Mouse (Mus musculus) bone marrow macrophage, adult 2 months (primary cell): ENCODE data around the gene Abca3. TPM values are rescaled to one million over a fixed set of nuclear protein-coding genes. Genes with fewer than 3 reads are reported as not detected.

ENCODE experiments used
- H3K27ac ChIP-seq: 2 replicates; pipeline ENCODE4 v1.5.1; 2012; ENCODE audit warnings: low read depth, low read length; ENCODE audit not compliant: insufficient read depth
- H3K4me1 ChIP-seq: 2 replicates; pipeline ENCODE4 v1.6.1; 2012; ENCODE audit warnings: low read length; ENCODE audit not compliant: control insufficient read depth, insufficient read depth
- H3K4me3 ChIP-seq: 2 replicates; pipeline ENCODE4 v1.5.1; 2012; ENCODE audit warnings: mild to moderate bottlenecking, low read length, moderate library complexity; ENCODE audit not compliant: insufficient read depth
- CTCF ChIP-seq: IDR thresholded peaks from 2 replicates; pipeline ENCODE4 v1.5.1; 2012; ENCODE audit warnings: low read depth, mild to moderate bottlenecking, low read length, moderate library complexity
- POLR2A ChIP-seq: IDR thresholded peaks from 2 replicates; pipeline ENCODE4 v1.6.1; 2012; ENCODE audit warnings: mild to moderate bottlenecking, low read depth, low read length, borderline replicate concordance
- polyA plus RNA-seq: library from polyadenylated mRNA; stranded (reverse); fragments of >200 nt; gene quantifications from 2 replicates; pipeline ENCODE4 v1.2.4, GENCODE M21; 2012; ENCODE audit not compliant: missing spikeins, insufficient read depth, insufficient read length

The Abca3 gene
- polyA plus RNA-seq, result 41.7 and 49.0 TPM in 2 replicates

DNA sequence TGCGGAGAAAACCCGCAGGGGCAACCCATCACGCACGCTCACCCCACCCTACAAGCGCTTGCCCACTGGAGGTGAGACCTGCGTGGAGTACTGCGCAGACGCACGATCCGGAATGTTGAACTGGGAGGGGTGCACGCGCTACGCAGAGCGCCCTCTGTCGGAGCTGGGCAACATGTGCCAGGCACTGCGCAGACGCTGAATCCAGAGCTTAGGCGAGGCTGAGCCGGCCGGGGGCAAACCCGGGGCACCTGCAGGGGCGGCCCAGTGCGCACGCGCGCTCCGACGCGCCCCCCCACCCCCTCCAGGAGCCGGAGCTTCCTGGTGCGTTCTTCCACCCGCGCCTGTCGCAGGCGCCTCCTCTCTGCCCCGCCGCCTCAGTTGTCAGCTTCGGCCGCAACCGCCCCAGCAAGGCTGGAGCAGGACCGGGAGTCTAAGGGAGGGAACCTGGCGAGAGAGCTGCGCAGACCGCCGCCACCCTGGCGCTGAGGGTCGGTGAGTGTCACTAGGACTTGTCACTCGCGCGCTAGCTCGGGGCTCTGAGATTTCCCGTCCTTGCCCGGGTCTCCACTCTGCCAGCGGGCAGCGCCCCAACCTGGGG, at the start of gene Abca3:
Abca3 (plus strand) TSS at position 191 of the 598 bp plus-strand sequence.
- peaks cover 23% of the 10 kb centered on the region for H3K4me1 ChIP-seq
- peak within 1 kb of the TSS; percentile 65 for H3K27ac ChIP-seq
- peak; percentile 51; the same call in 1 of the 2 replicates for TF ChIP-seq CTCF
- TF ChIP-seq POLR2A, result peak; percentile 37; the same call in 1 of the 2 replicates
- peak within 1 kb of the TSS; percentile 82 for H3K4me3 ChIP-seq

DNA sequence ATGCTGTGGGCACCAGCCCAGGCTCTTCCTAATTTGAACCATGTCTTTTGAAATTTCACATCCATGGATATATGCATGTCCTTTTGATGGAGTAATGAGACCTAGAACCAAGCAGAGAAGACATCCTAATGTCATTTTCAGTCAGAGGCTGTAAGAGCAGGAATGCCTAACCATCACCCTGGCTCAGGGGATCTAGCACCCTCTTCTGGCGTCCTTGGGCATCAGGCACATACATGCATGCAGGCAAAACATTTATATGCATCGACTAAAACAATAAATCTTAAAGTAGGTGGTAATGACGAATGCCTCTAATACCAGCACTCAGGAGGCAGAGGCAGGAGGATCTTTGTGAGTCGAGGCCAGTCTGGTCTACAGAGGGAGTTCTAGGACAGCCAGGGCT, 44.2 kb upstream of the Abca3 start:
- Histone ChIP-seq H3K4me1 (no peaks in the 10 kb centered on the region), H3K4me3 (no peak overlapping the region), H3K27ac (no peak overlapping the region)
- TF ChIP-seq CTCF (peak; percentile 73), POLR2A (no peak)

DNA sequence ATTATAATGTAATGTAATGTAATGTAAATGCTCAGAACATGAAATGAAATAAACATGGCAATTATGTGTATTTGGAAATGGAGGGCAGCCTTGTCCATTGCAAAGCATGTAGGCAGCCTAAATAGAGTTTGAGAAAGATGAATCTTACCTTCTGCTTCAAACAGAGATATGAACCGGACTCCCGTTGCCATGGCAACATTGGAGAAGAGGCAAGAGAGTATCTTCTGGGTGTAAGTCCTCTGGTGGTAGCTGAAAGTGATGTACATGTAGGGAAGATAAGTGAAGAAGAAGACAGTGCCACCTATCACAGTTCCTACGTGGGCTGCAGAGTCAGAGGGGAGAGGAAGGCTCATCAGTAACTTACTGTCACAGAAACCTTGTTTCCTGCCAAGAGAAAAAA, 30.9 kb upstream of the Abca3 start:
- no peak for TF ChIP-seq POLR2A
- TF ChIP-seq CTCF, result no peak
- no peak overlapping the region for H3K27ac ChIP-seq
- H3K4me1 ChIP-seq, result no peaks in the 10 kb centered on the region
- no peak overlapping the region for H3K4me3 ChIP-seq

DNA sequence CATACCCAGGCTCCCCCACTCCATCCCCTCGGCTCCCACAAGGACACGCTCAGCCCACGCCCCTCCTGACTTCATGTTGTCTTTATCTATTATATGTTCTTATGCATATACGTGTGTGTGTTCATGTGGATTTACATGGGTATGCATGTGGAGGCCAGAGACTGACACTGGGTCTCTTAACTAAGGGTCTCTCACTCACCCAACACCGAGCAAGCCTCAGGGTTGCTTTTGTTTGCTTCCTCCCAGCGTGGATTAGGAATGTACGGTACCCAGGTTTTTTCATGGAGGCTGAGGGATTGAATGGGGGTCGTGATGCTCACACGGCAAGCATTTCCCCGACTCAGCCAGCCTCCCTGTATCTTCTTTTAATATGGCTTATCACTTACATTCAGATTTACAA, 26.7 kb upstream of the Abca3 start:
- TF ChIP-seq POLR2A (no peak), CTCF (no peak)
- Histone ChIP-seq H3K27ac (no peak overlapping the region), H3K4me1 (peaks cover 4% of the 10 kb centered on the region), H3K4me3 (no peak overlapping the region)

DNA sequence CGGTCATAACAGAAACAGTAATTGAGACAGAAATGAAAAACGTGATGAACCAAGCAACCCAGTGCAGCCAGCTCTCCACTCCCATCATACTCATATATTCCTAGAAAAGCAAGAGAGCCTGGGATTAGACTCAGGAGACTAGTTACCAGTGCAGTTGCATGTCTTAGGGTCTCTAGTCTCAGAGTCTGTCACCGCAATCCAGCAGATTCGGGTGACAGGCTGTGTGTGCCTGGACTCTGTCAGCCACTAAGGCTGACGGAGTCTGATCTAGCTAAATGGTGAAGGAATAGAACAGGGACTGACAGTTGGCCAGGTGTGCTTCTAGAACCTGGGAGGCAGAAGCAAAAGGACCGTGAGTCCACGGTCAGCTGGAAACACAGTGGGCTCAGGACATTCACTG, 24.1 kb upstream of the Abca3 start:
- TF ChIP-seq CTCF (no peak), POLR2A (no peak)
- H3K27ac ChIP-seq, result no peak overlapping the region
- H3K4me1 ChIP-seq, result peaks cover 4% of the 10 kb centered on the region
- no peak overlapping the region for H3K4me3 ChIP-seq

DNA sequence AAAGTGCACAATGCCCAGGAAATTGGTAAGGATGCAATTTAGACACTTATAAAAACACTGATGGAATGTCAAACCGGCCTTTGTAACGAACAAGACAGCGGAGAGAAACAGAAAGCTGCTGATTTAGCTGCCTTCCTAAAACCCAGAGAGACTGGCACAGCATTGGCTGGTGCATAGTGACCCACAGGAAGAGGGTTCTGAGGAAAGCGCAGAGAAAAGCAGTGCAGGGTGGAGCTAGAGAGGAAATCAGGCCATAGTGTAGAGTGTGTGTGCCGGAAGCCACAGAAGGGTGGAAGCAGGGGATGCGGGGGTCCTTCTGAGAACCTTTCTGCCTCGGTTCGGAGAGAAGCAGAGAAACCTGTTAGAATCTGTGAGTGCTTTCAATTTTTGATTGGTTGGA, 7.1 kb upstream of the Abca3 start:
- Histone ChIP-seq H3K4me3 (peak overlapping the region; percentile 71), H3K27ac (peak overlapping the region; percentile 74), H3K4me1 (0 out of 2 replicates have a peak, but pooled peaks cover 2% of the 10 kb centered on the region)
- TF ChIP-seq POLR2A (0 out of 2 replicates have a peak, but pooled peaks have one; percentile 70), CTCF (no peak)

DNA sequence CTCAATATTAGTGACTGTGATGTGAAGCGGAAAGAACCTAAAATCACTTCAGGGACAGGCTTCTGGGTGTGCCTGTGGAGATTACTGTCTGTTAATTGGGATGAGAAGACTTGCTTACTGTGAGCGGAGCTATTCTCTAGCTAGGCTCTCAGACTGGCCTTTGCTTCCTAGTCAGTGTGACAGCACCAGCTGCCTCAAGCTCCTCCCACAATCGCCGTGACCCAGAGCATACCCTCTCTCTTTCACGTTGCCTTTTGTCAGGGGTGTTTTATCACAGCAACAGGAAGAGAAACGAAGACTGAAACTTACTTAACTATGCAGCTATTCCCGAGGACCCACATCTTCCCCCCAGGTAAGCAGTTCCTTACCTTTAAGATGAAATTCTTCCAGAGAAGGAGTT, 4.9 kb upstream of the Abca3 start:
- Histone ChIP-seq H3K27ac (no peak overlapping the region), H3K4me1 (peaks cover 5% of the 10 kb centered on the region; the same call in 1 of the 2 replicates), H3K4me3 (no peak overlapping the region)
- TF ChIP-seq CTCF (no peak), POLR2A (no peak)

DNA sequence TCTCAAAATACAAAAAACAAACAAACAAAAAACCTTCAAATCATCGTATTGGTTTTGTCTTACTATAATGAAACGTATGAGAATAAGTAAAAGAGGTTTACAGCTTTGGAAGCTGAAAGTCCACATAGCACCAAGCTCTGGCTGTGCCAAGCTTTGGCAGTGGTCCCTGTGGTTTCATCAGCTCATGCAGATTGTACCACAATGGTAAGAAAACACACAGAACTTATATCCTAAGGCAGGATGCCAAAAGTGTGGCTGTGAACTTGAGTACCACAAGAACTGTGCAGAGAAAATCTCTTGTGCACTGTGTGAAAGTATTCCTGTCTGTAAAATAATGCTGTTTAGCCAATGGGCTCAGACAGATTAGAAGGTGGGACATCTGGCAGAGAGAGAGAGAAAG, 2.6 kb upstream of the Abca3 start:
- Histone ChIP-seq H3K4me1 (peaks cover 17% of the 10 kb centered on the region), H3K27ac (no peak overlapping the region), H3K4me3 (no peak overlapping the region)
- no peak for TF ChIP-seq POLR2A
- TF ChIP-seq CTCF, result no peak

DNA sequence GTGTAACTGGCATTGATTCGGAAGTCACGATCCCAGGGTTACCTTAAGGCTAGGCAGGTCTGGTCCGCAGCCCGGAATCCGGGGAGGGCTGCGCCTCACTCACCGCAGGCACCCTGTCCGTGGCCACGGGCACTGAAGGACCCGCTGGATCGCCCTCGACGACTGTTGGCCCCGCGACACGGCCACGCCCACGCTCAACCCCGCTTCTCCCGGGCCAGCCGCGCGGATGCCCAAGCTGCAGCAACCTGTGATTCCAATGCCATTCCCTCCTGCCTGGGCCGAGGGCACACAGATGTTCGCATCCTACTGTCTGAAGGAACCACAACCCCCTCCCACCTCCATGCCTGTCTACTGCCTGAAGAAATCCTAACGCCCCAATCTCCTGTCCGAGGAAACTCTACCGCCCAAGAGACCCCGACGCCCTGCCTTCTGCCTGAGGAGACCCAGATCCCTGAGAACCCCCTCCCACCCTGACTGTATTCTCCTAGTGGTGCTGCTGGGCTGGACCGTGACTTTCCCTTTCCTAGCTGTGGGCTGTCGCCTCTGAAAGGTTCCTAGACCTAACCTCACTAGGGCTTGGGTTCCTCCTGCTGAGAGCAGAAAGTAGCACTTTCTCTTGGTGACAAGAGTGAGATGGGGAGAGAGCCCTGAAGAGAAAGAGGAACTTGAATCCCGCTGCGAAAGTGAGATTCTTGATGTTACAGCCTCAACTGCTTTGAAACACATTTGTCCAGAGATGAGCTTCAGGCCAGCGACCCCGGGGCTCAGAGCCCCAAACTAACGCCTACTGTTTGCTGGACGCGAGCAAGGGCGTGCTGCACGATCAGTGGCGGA, 607 bp upstream of the Abca3 start, which contains the start of gene Abca17:
Abca17 (minus strand) TSS at position 143 of the 834 bp plus-strand sequence.
- Histone ChIP-seq H3K4me1 (peaks cover 23% of the 10 kb centered on the region), H3K27ac (peak within 1 kb of the TSS; percentile 65), H3K4me3 (peak within 1 kb of the TSS; percentile 82)
- TF ChIP-seq CTCF (no peak), POLR2A (no peak)
